Mouse (Mus musculus) CH12.LX (cell line): Measurements from ENCODE around the gene Rab3ip.

Experiments used
- CHD2 ChIP-seq: IDR thresholded peaks from 2 replicates; pipeline ENCODE4 v1.6.1; 2011; ENCODE audit warnings: low read length, improper control_type of control experiment
- CTCF ChIP-seq, 2 experiments: IDR thresholded peaks in 1 of 2; conservative IDR thresholded peaks in 1 of 2; 2 replicates each; pipeline ENCODE4 v1.5.1; 2011 to 2012; ENCODE audit warnings: low read depth in 2 of 2, low read length in 2 of 2, improper control_type of control experiment in 1 of 2, inconsistent platforms in 1 of 2, mild to moderate bottlenecking in 1 of 2, moderate library complexity in 1 of 2
- KAT2A ChIP-seq: IDR thresholded peaks from 2 replicates; pipeline ENCODE4 v1.6.1; 2012; ENCODE audit warnings: low read length, improper control_type of control experiment, inconsistent platforms; ENCODE audit not compliant: insufficient replicate concordance
- MAFK ChIP-seq: IDR thresholded peaks from 2 replicates; pipeline ENCODE4 v1.6.1; 2011; ENCODE audit warnings: low read length, improper control_type of control experiment; ENCODE audit not compliant: insufficient replicate concordance
- MAX ChIP-seq: IDR thresholded peaks from 2 replicates; pipeline ENCODE4 v1.6.1; 2011; ENCODE audit warnings: low read length, improper control_type of control experiment
- MXI1 ChIP-seq: IDR thresholded peaks from 2 replicates; pipeline ENCODE4 v1.6.1; 2011; ENCODE audit warnings: mild to moderate bottlenecking, low read depth, low read length, improper control_type of control experiment
- MYC ChIP-seq: IDR thresholded peaks from 2 replicates; pipeline ENCODE4 v1.6.1; 2011; ENCODE audit warnings: low read depth, mild to moderate bottlenecking, improper control_type of control experiment, low read length
- POLR2A ChIP-seq: IDR thresholded peaks from 2 replicates; pipeline ENCODE4 v1.6.1; 2011; ENCODE audit warnings: low read depth, mild to moderate bottlenecking, improper control_type of control experiment, low read length
- SMC3 ChIP-seq: IDR thresholded peaks from 2 replicates; pipeline ENCODE4 v1.6.1; 2011; ENCODE audit warnings: low read depth, low read length, improper control_type of control experiment
- USF1 ChIP-seq: IDR thresholded peaks from 2 replicates; pipeline ENCODE4 v1.6.1; 2014; ENCODE audit warnings: low read depth, mild to moderate bottlenecking, inconsistent platforms, low read length, improper control_type of control experiment
- USF2 ChIP-seq: conservative IDR thresholded peaks from 2 replicates; pipeline ENCODE4 v1.6.1; 2011; ENCODE audit warnings: low read depth, low read length, improper control_type of control experiment
- ZKSCAN1 ChIP-seq: IDR thresholded peaks from 2 replicates; pipeline ENCODE4 v1.6.1; 2012; ENCODE audit warnings: low read depth, inconsistent platforms, low read length, improper control_type of control experiment, borderline replicate concordance
- ZNF384 ChIP-seq: IDR thresholded peaks from 2 replicates; pipeline ENCODE4 v1.6.1; 2012; ENCODE audit warnings: low read depth, low read length, improper control_type of control experiment, inconsistent platforms

GRCm38 (mm10) chr10:116950009-116950769, at the start of gene Rab3ip:
- no peak for TF ChIP-seq USF1
- TF ChIP-seq MXI1 = no peak; the same call in 1 of the 2 replicates
- peak; percentile 57; the same call in 1 of the 2 replicates for TF ChIP-seq POLR2A
- no peak for TF ChIP-seq USF2
- TF ChIP-seq ZNF384 = no peak
- TF ChIP-seq CTCF (conservative IDR thresholded peaks at IDR 0.05 in 1 of 2, IDR thresholded peaks at IDR 0.05 in 1 of 2; ENCODE audit: low read depth in 2 of 2, low read length in 2 of 2) = peak; percentile 37 to 74; a peak in 2 of 4 replicates
- no peak for TF ChIP-seq MAFK
- TF ChIP-seq MYC = no peak
- peak; percentile 74 for TF ChIP-seq CHD2
- TF ChIP-seq SMC3 = peak; percentile 18
- no peak for TF ChIP-seq ZKSCAN1
- no peak for TF ChIP-seq MAX
- 0 out of 2 replicates have a peak, but pooled peaks have one; percentile 27 for TF ChIP-seq KAT2A
